Mouse (Mus musculus) kidney, adult 11 months (tissue): ENCODE measurements at regions not wholly inside any gene's neighbourhood (a gene's known extent, or its start where the extent isn't known, plus 50 kb on each side); places are given as distances from the start of the nearest gene placed in this dataset.
"Not testable (repeated sequence)": the region's sequence is repeated elsewhere in the genome, so short reads cannot be mapped to it uniquely, and the experiment has no call there.

Experiments used
- DNase-seq: peaks from one replicate; pipeline ENCODE4 v3.0.0; 2022

DNA sequence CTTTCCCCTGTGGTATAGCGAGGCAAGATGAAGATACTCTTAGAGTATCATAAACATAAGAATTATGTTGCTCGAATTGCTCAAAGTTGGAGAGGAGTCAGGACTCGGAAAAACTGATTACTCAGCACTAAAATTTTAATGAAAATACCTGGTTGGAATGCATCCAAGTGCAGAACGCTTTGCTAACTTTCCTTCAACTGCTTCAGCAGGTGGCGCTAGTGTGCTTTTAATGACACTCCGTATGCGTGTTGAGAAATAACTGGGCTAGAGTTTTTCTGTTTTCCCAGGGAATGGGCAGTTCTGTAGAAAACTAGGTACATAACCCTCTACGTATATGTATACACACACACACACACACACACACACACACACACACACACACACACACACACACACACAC lies 221.0 kb downstream of the Grxcr1 start:
- DNase-seq: peak; percentile 4

DNA sequence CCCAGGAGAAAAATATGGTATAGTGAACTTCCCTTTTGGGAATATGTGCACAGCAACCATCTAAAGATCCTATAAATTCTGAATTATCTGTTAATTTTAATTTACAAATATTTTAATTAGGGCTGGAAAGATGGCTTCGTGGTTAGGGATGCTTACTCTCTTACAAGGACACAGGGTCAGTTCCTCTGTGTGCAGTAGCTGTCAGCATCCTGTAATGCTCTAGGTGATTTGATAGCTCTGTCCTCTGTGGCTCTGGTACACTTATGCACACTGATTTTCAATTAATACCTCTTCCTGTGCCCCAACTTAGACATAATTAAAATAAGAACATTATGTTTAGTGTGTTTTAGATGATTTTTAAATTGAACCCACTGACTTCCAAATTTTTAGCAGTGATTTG lies 221.8 kb downstream of the Grxcr1 start:
- DNase-seq: no peak

DNA sequence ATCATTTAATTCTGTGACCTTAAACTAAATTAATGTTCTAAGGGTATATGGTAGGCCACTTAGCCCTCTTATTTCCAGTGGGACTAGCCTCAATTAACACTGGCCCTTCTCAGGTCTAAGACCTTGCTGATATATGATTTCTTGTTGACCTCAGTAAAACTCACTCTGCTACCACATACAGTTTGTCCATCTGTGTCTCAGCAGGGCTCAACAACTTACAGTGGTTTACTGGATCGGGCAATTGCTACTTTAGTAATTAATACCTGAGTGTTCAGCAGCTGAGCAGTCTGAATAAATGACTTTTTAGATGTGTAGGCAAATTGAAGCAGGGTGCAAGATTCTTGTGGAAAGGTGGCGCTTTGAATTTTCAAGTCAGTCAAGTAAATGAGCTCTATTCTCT lies 222.5 kb downstream of the Grxcr1 start:
- no peak for DNase-seq

DNA sequence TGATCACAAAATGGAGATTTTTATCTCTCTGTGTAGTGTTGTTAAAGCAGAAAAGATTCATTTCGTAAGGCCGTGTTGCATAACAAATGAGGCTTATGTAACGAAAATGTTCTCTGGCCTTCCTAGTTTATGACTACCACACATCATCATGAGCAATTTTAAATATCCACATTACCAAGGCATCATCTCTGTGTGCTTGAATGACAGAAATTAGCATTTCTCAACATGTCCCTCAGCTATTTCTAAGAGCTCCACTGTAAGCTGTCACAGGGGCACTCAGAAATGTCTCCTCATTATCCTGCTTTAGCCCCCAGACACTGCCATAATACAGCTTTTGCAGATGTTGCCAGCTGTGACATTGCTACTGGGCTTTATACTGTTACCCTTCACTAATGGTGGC lies 232.6 kb downstream of the Grxcr1 start:
- no peak for DNase-seq

DNA sequence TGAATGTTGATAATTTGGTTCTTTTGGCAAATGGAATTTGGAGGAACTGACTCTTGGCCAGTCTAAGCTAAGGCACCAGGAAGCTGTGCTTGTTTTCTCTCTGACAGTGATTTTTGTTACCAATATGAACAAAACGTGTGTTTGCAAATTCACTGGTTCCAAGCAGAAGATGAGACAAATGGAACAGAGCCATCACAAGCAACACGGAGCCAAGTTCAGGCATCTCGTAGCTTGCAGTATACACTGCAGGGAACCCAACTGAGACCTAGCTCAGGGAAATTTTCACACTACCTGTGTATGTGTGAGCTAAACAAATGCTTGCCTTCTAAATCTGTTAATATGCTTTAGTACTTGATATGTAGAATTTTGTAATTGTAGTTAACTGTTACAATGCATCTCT lies 242.6 kb downstream of the Grxcr1 start:
- DNase-seq: no peak

DNA sequence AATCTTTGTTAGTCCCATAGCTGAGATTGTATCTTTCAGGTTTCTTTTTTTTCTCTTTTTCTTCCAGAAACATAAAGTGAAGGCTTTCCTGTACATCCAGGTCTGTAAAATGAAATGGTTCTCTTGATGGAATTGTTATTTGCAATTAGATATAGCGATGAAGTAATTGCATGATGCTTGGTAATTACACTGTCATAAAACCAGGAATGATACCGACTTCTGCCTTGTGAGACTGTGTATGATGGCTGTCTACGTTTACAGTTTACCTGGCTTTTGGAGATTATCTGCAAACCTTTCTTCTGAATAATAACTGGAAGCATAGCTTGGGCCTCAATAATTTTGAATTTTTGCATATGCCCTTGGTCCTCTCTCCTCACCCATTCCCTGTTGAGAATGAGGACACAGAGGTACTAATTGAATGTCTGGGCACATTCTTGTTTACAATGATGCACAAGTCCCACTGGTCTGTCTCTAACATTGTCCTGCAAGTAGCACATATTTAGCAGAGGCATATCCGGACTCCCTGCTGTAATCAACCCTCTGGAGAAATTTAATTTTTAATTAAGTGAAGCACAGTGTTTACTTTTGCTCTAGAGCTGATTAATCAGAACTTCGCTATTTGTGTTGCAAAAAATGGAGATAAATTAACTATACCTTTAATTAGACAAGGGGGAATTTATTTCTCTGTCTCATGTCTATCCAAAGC lies 244.1 kb downstream of the Grxcr1 start:
- no peak for DNase-seq

DNA sequence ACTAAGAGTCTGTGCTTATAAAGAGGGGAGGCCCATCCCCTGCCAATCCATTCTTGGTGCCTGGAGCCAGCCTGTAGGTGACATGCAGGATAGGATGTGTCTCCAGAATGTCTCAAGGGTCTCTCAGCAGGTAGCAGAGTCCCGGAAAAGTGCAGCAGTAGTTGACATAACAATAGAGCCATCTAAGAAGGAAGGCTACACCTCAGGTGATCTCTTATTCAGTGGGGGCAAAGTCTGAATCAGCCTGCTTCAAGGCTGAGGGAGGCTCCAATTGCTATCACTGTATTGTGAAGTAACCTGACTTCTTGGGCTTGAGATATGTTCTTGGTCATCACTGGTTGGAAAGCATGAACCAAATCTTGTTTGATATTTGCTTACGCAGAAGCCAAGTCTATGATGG lies 264.1 kb downstream of the Grxcr1 start:
- not testable (repeated sequence) for DNase-seq

DNA sequence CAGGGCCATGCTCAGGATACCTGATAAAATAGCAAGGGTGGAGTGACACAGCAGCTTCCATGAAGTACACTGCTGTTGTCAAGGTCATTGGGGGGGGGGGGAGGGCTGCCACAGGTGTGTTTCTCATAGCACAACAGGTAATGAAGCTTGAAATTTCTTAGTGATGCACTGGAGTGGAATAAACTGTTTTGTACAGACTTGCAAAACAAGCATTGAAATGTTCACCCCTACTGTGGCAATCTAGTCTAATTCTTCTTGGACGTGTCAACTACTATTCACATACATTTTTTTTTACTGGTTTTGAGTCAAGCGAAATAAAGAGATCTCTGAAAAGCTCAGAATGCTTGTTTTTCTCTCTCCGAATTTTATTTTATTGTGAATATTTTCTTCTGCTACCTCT lies 281.6 kb downstream of the Grxcr1 start:
- DNase-seq: no peak

DNA sequence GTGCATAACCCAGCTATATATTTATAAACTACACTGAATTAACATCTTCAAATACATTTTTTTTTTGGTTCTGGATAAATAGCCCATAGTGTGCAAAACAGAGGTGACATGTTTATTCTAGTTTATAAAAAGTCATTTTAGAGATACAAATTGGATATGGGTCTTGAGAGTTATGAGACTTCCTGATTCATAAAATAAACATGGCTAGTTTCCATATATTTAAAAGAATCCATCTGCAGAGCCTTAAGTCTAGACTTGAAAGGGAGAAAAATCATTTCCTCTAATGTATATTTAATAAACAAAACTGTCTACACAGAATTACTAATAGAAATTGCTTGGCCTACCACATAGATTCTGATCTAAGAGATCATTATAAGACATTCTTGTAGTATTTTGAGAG lies 287.3 kb downstream of the Grxcr1 start:
- no peak for DNase-seq

DNA sequence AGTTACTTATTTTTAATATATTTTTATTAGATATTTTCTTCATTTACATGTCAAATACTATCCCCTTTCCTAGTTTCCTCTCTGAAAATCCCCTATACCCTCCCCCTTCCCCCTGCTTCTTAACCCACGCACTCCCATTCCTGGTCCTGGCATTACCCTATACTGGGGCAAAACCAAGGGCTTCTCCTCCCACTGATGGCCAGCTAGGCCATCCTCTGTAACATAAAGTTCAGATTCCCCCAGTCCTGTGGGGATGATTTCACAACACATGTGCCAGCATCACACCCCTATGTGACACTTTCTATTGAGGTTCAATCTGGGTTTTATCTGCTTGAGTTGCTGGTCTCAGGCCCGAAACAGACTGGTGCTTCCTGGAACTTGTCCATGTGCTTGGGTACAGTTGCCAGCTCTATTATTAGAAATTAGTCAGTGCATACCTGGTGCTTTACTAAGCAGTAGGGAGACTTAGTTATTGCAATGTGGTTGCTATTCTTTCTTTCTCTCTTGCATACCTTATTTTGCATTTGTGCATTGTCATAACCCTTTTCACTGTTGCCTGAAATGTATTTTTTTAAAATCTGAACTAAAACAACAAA lies 295.5 kb downstream of the Grxcr1 start:
- DNase-seq: peak; percentile 12

DNA sequence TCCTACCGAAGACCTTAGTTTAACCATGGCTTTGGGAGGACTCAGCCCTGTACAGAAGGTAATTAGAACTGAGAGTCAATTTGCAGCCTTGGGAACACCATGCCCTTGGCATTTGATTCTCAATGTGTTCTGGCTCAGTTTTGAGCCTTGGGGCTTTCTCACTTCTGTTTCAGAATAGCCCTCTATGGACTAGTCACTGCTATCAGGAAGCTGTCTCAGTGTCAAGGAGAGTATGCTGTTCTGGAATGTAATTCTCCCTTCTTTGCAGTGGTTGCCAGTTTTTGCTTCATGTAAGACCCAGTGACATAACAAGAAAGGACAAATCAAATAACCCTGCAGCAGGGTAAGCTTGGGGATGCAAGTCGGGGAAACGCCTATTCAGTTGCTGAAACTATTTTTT lies 297.7 kb downstream of the Grxcr1 start:
- DNase-seq: no peak

DNA sequence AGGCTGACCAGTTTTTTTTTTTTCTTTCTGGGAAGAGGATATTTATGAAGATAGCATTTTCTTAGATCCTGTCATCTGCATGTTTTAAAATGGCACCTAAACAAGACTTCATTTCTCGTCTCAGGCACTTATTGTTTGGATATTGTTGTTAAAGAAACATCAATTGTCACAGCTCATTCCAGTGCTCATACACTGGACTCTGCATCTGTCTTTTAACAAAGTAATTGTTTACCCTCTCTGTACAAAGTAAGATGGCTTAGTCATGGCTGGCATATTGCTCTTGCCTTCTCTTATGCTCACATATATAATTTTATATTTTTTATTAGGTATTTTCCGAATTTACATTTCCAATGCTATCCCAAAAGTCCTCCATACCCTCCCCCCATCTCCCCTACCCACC lies 298.2 kb downstream of the Grxcr1 start:
- DNase-seq: no peak

DNA sequence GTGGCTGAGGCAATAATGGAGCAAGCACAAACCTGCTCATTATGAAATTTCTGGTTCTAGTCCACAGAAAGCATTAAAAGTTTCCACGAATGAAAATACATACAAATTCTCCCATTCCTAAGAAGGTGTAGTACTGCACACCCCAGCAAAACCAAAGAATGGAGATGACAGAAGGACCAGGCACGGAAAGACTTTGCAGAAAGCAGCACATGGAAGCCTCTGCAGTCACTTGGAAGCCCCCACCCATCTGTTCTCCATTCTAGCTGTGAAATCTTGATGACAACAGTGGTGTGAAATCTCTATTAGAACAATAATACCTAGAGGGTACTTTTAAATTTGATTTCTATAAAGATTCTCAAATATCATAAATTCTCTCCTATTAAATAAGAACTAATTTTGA lies 319.3 kb downstream of the Grxcr1 start:
- no peak for DNase-seq

DNA sequence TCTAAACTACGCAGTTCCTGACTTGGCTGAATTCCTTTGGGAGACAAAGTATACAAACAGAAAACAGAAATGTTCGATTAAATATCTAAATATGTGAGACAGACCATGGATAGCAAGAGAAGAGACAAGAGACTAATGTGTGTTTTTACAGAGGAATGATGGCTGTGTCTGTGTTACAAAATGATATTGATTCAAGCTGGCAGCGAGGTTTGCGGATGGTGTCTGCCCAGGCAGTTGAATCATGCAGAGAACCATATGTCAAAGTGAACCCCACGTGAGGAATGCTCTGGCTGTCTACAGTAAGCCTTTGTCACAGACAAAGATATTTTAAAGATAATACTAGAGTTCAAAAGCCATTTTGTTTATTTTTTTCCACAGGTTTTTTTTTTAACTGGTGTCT lies 320.2 kb downstream of the Grxcr1 start:
- DNase-seq: no peak

DNA sequence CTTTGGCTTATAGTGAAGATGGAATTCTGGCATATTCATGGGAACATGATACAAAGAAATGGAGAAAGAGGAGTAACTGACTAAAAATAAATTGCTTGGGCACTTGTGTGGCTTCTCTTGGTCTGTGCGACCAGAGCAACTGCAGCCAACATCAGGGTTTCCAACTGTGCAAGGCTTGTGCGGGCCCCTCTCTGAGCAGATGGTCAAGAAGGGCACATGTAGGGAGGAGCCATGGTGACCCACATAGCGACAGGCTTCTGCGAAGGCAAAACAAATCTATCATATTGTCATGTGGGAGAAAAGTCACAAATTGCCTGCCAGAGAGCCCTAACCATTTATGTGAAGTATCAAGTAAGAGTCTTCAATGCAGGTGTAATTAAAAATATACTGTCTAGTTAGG lies 321.6 kb downstream of the Grxcr1 start:
- DNase-seq: no peak

DNA sequence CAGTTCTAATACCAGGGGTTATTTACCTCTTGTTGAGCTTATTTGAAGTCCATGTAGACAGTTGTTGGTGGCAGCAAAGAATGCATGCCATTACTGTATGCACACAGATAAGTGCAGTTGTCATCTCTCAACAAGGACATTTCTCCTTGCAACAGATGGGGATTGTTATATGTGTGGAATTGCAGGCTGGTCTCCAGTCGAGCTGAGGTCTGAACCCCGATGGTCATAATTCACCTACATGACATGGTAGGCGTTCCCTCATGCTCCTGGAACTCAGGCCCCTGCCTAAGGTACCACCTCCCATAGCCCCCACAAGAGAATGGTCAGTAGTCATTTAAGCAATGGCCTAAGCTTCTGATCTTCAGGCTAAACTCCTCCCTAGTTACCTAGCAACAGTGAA lies 322.2 kb downstream of the Grxcr1 start:
- not testable (repeated sequence) for DNase-seq

DNA sequence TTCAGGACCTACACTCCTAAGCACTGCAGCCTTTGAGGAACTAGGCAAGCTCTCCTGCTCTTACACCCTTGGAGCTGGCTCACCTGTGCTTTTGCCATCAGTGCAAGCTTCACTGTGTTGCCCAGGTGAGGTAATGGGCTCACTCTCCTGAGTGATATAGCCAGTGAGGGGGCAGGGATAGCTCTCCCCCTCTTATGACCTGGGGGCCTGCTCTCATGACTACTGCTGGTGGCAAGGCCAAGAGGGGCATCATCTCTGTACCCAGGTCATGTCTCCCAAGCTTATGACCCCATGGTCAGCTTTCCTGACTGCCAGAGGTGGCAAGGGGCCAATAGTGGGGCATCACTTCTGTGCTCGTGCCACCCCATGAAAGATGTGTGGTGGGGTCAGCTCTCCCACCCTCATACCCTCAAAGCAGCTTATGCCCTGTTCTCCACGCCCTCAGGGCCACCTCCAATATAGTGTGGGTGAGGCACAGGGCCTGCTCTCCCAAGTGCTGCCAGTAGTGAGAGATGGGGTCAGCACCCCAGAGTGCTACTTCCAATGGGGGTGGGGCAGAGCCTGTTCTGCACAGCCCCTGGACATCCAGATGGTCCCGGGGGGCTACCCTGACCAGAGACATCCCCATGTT lies 330.1 kb downstream of the Grxcr1 start:
- no peak for DNase-seq

DNA sequence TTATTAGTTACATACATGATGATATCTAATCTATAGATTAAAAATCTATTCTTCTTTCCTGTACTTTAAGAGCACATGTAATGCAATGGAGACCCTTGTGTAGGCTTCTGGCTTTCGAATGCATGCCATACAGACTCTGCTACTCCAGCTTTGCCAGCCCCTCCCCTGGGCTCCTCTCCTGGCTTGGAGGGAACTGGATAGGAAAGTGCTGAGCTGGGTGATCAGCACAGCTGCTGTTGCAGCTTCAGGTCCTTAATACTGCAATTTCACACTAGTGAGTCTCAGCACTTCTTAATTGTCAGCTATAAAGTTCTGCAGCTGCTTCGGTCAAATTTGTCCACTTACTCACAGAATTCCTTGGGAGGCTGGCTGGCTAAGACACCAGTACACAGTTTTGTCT lies 341.4 kb downstream of the Grxcr1 start:
- DNase-seq: no peak
